Mouse (Mus musculus): Measurements from ENCODE around the gene Pgghg. TPM values are rescaled to one million over a fixed set of nuclear protein-coding genes. Genes with fewer than 3 reads are reported as not detected.
"Not testable (repeated sequence)": the region's sequence is repeated elsewhere in the genome, so short reads cannot be mapped to it uniquely, and the experiment has no call there.

The Pgghg gene
- polyA plus RNA-seq, 1 experiment from 2014 or later, result 25.3 TPM

GRCm38 (mm10) chr7:140975465-140975864 lies 34.3 kb downstream of the Pgghg start:
- no peak overlapping the region for H3K4me3 ChIP-seq (ENCODE audit: low read length)
- no peak for ATAC-seq (ENCODE audit: low FRiP score, low TSS enrichment)
- no peak overlapping the region for H3K27ac ChIP-seq (ENCODE audit: low read length)
- peaks cover 21% of the 10 kb centered on the region for H3K4me1 ChIP-seq (ENCODE audit: insufficient read depth, low read length)
- H3K9ac ChIP-seq (replicated peaks; ENCODE audit: low read length), result no peak overlapping the region
- 44% methylated on average over 3 of the region's 3 CpGs for WGBS
- H3K27me3 ChIP-seq (ENCODE audit: insufficient read depth, low read length), result no peaks in the 10 kb centered on the region
- no peaks in the 10 kb centered on the region for H3K9me3 ChIP-seq (ENCODE audit: low read length)
- no peaks in the 10 kb centered on the region for H3K36me3 ChIP-seq (ENCODE audit: insufficient read depth, low read length)
- no peak overlapping the region for H3K4me2 ChIP-seq (replicated peaks; ENCODE audit: low read depth, low read length)

GRCm38 (mm10) chr7:140976720-140977119 lies 35.5 kb downstream of the Pgghg start:
- not testable (repeated sequence) for ATAC-seq (ENCODE audit: low FRiP score, low TSS enrichment)

GRCm38 (mm10) chr7:140981704-140982103 lies 40.5 kb downstream of the Pgghg start:
- Histone ChIP-seq H3K9ac (replicated peaks; ENCODE audit: low read length) (no peak overlapping the region), H3K4me3 (ENCODE audit: low read length) (no peak overlapping the region), H3K4me2 (replicated peaks; ENCODE audit: low read depth, low read length) (no peak overlapping the region), H3K27ac (ENCODE audit: low read length) (no peak overlapping the region), H3K36me3 (ENCODE audit: insufficient read depth, low read length) (no peaks in the 10 kb centered on the region), H3K27me3 (ENCODE audit: insufficient read depth, low read length) (no peaks in the 10 kb centered on the region), H3K9me3 (ENCODE audit: low read length) (0 out of 2 replicates have a peak, but pooled peaks cover 3% of the 10 kb centered on the region), H3K4me1 (ENCODE audit: insufficient read depth, low read length) (no peaks in the 10 kb centered on the region)
- no peak for ATAC-seq (ENCODE audit: low FRiP score, low TSS enrichment)
- 89% methylated on average over 8 of the region's 8 CpGs for WGBS

More at GRCm38 (mm10) chr7:140976720-140977119, 35.5 kb downstream of the Pgghg start:
- not testable (repeated sequence) for H3K27ac ChIP-seq (ENCODE audit: low read length); H3K4me2 ChIP-seq (replicated peaks; ENCODE audit: low read depth, low read length); H3K9me3 ChIP-seq (ENCODE audit: low read length); H3K27me3 ChIP-seq (ENCODE audit: insufficient read depth, low read length); H3K9ac ChIP-seq (replicated peaks; ENCODE audit: low read length); H3K4me3 ChIP-seq (ENCODE audit: low read length); H3K36me3 ChIP-seq (ENCODE audit: insufficient read depth, low read length)
- 91% methylated on average over 9 of the region's 9 CpGs for WGBS
- H3K4me1 ChIP-seq (ENCODE audit: insufficient read depth, low read length), result peaks cover 13% of the 10 kb centered on the region; the same call in 1 of the 2 replicates

DNA sequence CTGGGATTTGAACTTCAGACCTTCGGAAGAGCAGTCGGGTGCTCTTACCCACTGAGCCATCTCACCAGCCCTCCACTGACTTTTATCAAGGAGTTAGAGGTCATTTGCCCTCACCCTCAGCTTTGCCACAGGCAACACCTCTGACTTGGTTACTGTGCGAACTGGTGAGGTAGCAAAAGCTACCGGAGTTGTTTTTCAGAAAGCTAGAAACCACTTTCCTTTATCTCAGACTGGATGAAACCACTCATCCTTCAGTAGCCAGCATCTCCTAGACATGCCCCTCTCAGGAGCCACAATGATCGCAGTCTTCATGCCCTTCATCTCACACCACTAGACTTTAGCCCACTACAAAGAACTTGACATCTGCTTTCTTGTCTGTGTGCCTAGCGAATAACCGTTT lies 41.8 kb downstream of the Pgghg start:
- no peak for ATAC-seq (ENCODE audit: low FRiP score, low TSS enrichment)
- WGBS, result 88% methylated on average over 7 of the region's 7 CpGs
- no peaks in the 10 kb centered on the region for H3K4me1 ChIP-seq (ENCODE audit: insufficient read depth, low read length)
- no peak overlapping the region for H3K9ac ChIP-seq (replicated peaks; ENCODE audit: low read length)
- H3K27ac ChIP-seq (ENCODE audit: low read length), result no peak overlapping the region
- 0 out of 2 replicates have a peak, but pooled peaks cover 3% of the 10 kb centered on the region for H3K9me3 ChIP-seq (ENCODE audit: low read length)
- no peaks in the 10 kb centered on the region for H3K36me3 ChIP-seq (ENCODE audit: insufficient read depth, low read length)
- H3K4me2 ChIP-seq (replicated peaks; ENCODE audit: low read depth, low read length), result no peak overlapping the region
- no peaks in the 10 kb centered on the region for H3K27me3 ChIP-seq (ENCODE audit: insufficient read depth, low read length)
- H3K4me3 ChIP-seq (ENCODE audit: low read length), result no peak overlapping the region

GRCm38 (mm10) chr7:140987182-140988138 lies 46.3 kb downstream of the Pgghg start:
- Histone ChIP-seq H3K9ac (replicated peaks; ENCODE audit: low read length) (no peak overlapping the region), H3K4me2 (replicated peaks; ENCODE audit: low read depth, low read length) (no peak overlapping the region), H3K4me1 (ENCODE audit: insufficient read depth, low read length) (no peaks in the 10 kb centered on the region), H3K9me3 (ENCODE audit: low read length) (0 out of 2 replicates have a peak, but pooled peaks cover 3% of the 10 kb centered on the region), H3K27me3 (ENCODE audit: insufficient read depth, low read length) (no peaks in the 10 kb centered on the region), H3K36me3 (ENCODE audit: insufficient read depth, low read length) (no peaks in the 10 kb centered on the region), H3K4me3 (ENCODE audit: low read length) (no peak overlapping the region), H3K27ac (ENCODE audit: low read length) (no peak overlapping the region)
- no peak for ATAC-seq (ENCODE audit: low FRiP score, low TSS enrichment)
- 88% methylated on average over 17 of the region's 17 CpGs for WGBS

DNA sequence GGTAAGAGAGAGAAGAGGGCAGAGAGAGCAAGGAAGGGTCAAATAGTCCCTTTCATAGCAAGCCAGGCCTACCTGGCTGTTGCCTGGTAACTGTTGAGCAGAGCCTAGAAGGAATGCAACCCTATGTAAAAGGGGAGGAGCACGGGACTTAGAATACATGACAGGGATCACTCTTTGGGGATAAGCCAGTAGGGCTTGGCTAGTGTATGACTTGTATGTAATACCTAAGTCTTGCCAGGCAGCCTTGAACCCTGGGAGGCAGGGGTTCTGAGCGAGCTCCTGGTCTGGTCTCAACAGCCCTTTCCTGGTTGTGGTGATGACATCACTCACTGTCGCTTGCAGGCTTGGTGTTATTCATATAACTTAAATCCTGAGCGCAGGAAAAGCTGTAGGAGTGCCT lies 47.8 kb downstream of the Pgghg start:
- H3K4me1 ChIP-seq (ENCODE audit: insufficient read depth, low read length), result no peaks in the 10 kb centered on the region
- H3K4me3 ChIP-seq (ENCODE audit: low read length), result no peak overlapping the region
- WGBS, result 82% methylated on average over 4 of the region's 4 CpGs
- H3K4me2 ChIP-seq (replicated peaks; ENCODE audit: low read depth, low read length), result no peak overlapping the region
- no peak overlapping the region for H3K9ac ChIP-seq (replicated peaks; ENCODE audit: low read length)
- no peaks in the 10 kb centered on the region for H3K27me3 ChIP-seq (ENCODE audit: insufficient read depth, low read length)
- 0 out of 2 replicates have a peak, but pooled peaks cover 3% of the 10 kb centered on the region for H3K9me3 ChIP-seq (ENCODE audit: low read length)
- H3K36me3 ChIP-seq (ENCODE audit: insufficient read depth, low read length), result no peaks in the 10 kb centered on the region
- no peak overlapping the region for H3K27ac ChIP-seq (ENCODE audit: low read length)
- ATAC-seq (ENCODE audit: low FRiP score, low TSS enrichment), result no peak

GRCm38 (mm10) chr7:140990185-140990584 lies 49.0 kb downstream of the Pgghg start:
- Histone ChIP-seq H3K4me2 (replicated peaks; ENCODE audit: low read depth, low read length) (no peak overlapping the region), H3K9ac (replicated peaks; ENCODE audit: low read length) (no peak overlapping the region), H3K36me3 (ENCODE audit: insufficient read depth, low read length) (no peaks in the 10 kb centered on the region), H3K27ac (ENCODE audit: low read length) (no peak overlapping the region), H3K4me1 (ENCODE audit: insufficient read depth, low read length) (no peaks in the 10 kb centered on the region), H3K4me3 (ENCODE audit: low read length) (no peak overlapping the region), H3K27me3 (ENCODE audit: insufficient read depth, low read length) (no peaks in the 10 kb centered on the region), H3K9me3 (ENCODE audit: low read length) (0 out of 2 replicates have a peak, but pooled peaks cover 3% of the 10 kb centered on the region)
- no peak for ATAC-seq (ENCODE audit: low FRiP score, low TSS enrichment)
- WGBS, result 37% methylated on average over 6 of the region's 6 CpGs

DNA sequence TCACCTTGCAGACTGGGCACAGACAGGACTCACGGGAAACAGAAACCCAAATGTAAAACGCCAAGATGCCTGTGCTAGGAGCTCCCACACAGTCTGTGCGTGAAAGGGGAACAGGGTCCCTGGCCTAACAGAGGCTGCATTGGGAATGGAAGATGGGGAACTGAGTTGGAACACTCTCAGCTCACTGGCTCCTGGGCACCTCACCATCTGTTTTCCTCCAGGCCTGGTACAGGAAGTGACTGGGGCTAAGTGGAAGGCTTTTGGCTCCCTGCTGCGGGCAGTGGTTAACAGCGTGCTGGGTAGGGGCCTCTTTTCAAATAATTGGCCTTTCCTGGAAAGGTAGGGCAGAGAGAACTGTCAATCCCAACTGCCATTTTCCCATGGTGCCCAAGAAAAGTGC lies 49.4 kb downstream of the Pgghg start:
- WGBS, result 66% methylated on average over 5 of the region's 5 CpGs
- no peak for ATAC-seq (ENCODE audit: low FRiP score, low TSS enrichment)

GRCm38 (mm10) chr7:140991117-140991689 lies 50.0 kb downstream of the Pgghg start:
- ATAC-seq (ENCODE audit: low FRiP score, low TSS enrichment), result no peak
- Histone ChIP-seq H3K27me3 (ENCODE audit: insufficient read depth, low read length) (no peaks in the 10 kb centered on the region), H3K36me3 (ENCODE audit: insufficient read depth, low read length) (no peaks in the 10 kb centered on the region), H3K4me2 (replicated peaks; ENCODE audit: low read depth, low read length) (no peak overlapping the region), H3K9me3 (ENCODE audit: low read length) (no peaks in the 10 kb centered on the region), H3K4me3 (ENCODE audit: low read length) (no peak overlapping the region), H3K9ac (replicated peaks; ENCODE audit: low read length) (no peak overlapping the region), H3K27ac (ENCODE audit: low read length) (no peak overlapping the region), H3K4me1 (ENCODE audit: insufficient read depth, low read length) (no peaks in the 10 kb centered on the region)
- WGBS, result 77% methylated on average over 14 of the region's 14 CpGs

More for the DNA sequence above, 49.4 kb downstream of the Pgghg start:
- Histone ChIP-seq H3K4me3 (ENCODE audit: low read length) (no peak overlapping the region), H3K4me1 (ENCODE audit: insufficient read depth, low read length) (no peaks in the 10 kb centered on the region), H3K4me2 (replicated peaks; ENCODE audit: low read depth, low read length) (no peak overlapping the region), H3K27me3 (ENCODE audit: insufficient read depth, low read length) (no peaks in the 10 kb centered on the region), H3K36me3 (ENCODE audit: insufficient read depth, low read length) (no peaks in the 10 kb centered on the region), H3K27ac (ENCODE audit: low read length) (no peak overlapping the region), H3K9ac (replicated peaks; ENCODE audit: low read length) (no peak overlapping the region), H3K9me3 (ENCODE audit: low read length) (0 out of 2 replicates have a peak, but pooled peaks cover 3% of the 10 kb centered on the region)

Measured in kidney, embryonic 16.5 days (tissue).